Comparison of ENCODE assay signal across 17 mouse cellular contexts in genomic region chr3:155246628-155247027, GRCm38 (mm10).
DNase-seq lines count a peak whose midpoint lies in the region; ATAC-seq and TF ChIP-seq lines count a peak whose summit lies in the region.
"Had no signal": no experiment of that assay in that cellular context is flagged by ENCODE, and none has a peak within 500 bp of the region (broad histone marks: within the 10 kb centered on the region; RNA-seq: fewer than 3 reads in every experiment).

No protein-coding gene starts in this region.

- no peak for TF ChIP-seq POLR2A in MEL (IDR thresholded peaks at IDR 0.05; ENCODE audit: control insufficient read depth in 1 of 2, insufficient read depth in 1 of 2, low read depth in 1 of 2, low read length in 2 of 2, poor library complexity in 1 of 2)

- H3K4me3 ChIP-seq in heart, embryonic 14.5 days (ENCODE audit: control insufficient read depth in 1 of 2, insufficient read depth in 1 of 2, low read depth in 1 of 2, low read length in 2 of 2), result no peak overlapping the region
- no peak overlapping the region for H3K4me3 ChIP-seq in MEL (ENCODE audit: control insufficient read depth in 1 of 2, insufficient read depth in 1 of 2, low read depth in 2 of 2, low read length in 2 of 2)
- H3K4me3 ChIP-seq: hindbrain, embryonic 12.5 days had no signal

- no peaks in the 10 kb centered on the region for H3K36me3 ChIP-seq in heart, embryonic 14.5 days (ENCODE audit: control insufficient read depth, insufficient read depth, low read length)
- H3K36me3 ChIP-seq in MEL (ENCODE audit: control insufficient read depth in 1 of 2, insufficient read depth in 2 of 2, low read length in 2 of 2), result no peaks in the 10 kb centered on the region; a peak in 1 of 4 replicates
- H3K36me3 ChIP-seq: hindbrain, embryonic 12.5 days had no signal

- 0 out of 4 replicates have a peak, but pooled peaks cover 0 to 2% of the 10 kb centered on the region in 2 experiments for H3K4me1 ChIP-seq in heart, embryonic 14.5 days (ENCODE audit: control insufficient read depth in 2 of 2, insufficient read depth in 2 of 2, low read length in 2 of 2)
- H3K4me1 ChIP-seq in MEL (ENCODE audit: control insufficient read depth in 1 of 2, insufficient read depth in 2 of 2, low read length in 2 of 2), result peaks cover 0 to 7% of the 10 kb centered on the region in 2 experiments; a peak in 1 of 4 replicates
- H3K4me1 ChIP-seq: hindbrain, embryonic 12.5 days had no signal

- 73% methylated on average over 1 of the region's 1 CpGs for WGBS in heart, embryonic 14.5 days

- intact Hi-C loops in heart, postnatal 36 days (cut with DNase I), result no loop called here

- no peaks in the 10 kb centered on the region for H3K27me3 ChIP-seq in heart, embryonic 14.5 days (ENCODE audit: control insufficient read depth, insufficient read depth, low read length)
- H3K27me3 ChIP-seq in MEL (ENCODE audit: control insufficient read depth in 1 of 2, insufficient read depth in 2 of 2, low read length in 2 of 2), result no peaks in the 10 kb centered on the region
- H3K27me3 ChIP-seq: hindbrain, embryonic 12.5 days had no signal

- DNase-seq in heart, postnatal 36 days, result no peak
- DNase-seq in heart, postnatal 4 days, result peak; percentile 9
- DNase-seq in heart, adult 18-20 months, result no peak
- peak; percentile 2 for DNase-seq in kidney, postnatal 14 days
- DNase-seq in kidney, adult 8-10 months, result no peak
- DNase-seq in MEL (ENCODE audit: low read depth, low spot score), result peak; percentile 27
- DNase-seq: adrenal gland, adult 8-10 months; adrenal gland, postnatal 36 days; cerebellum, adult 2 months; cerebellum, postnatal 10 days; gastrocnemius, postnatal 10 days; kidney, adult 9 months had no signal

- TF ChIP-seq CTCF in MEL (IDR thresholded peaks at IDR 0.05 in 2 of 3, conservative IDR thresholded peaks at IDR 0.05 in 1 of 3; ENCODE audit: control insufficient read depth in 1 of 3, insufficient read depth in 1 of 3, low read depth in 2 of 3, low read length in 3 of 3, poor library complexity in 1 of 3, severe bottlenecking in 1 of 3), result no peak

- TF ChIP-seq RAD21 in MEL (IDR thresholded peaks at IDR 0.05; ENCODE audit: low read depth, low read length), result no peak

- no peaks in the 10 kb centered on the region for H3K79me2 ChIP-seq in MEL (ENCODE audit: control insufficient read depth, insufficient read depth, low read length, poor library complexity)

- peak; percentile 22 to 66; a peak in 2 of 4 replicates for TF ChIP-seq EP300 in MEL (IDR thresholded peaks at IDR 0.05; ENCODE audit: low read depth in 1 of 2, low read length in 2 of 2)

- peak; percentile 73; the same call in 1 of the 2 replicates for ATAC-seq in heart, embryonic 14.5 days (ENCODE audit: insufficient number of reproducible peaks, insufficient read depth, low FRiP score, low read depth)
- ATAC-seq: forebrain, embryonic 16.5 days; intestine, embryonic 16.5 days had no signal

- H3K27ac ChIP-seq in heart, embryonic 14.5 days (replicated peaks in 1 of 2; ENCODE audit: control insufficient read depth in 1 of 2, insufficient read depth in 1 of 2, low read depth in 2 of 2, low read length in 2 of 2), result no peak overlapping the region
- no peak overlapping the region for H3K27ac ChIP-seq in MEL (ENCODE audit: control insufficient read depth, low read depth, low read length)
- H3K27ac ChIP-seq: hindbrain, embryonic 12.5 days had no signal

- peaks cover 4% of the 10 kb centered on the region; the same call in 1 of the 2 replicates for H3K9me3 ChIP-seq in heart, embryonic 14.5 days (ENCODE audit: control insufficient read depth, low read length)
- no peaks in the 10 kb centered on the region for H3K9me3 ChIP-seq in MEL (replicated peaks; ENCODE audit: insufficient read depth, low read length)
- H3K9me3 ChIP-seq: hindbrain, embryonic 12.5 days had no signal

- H3K9ac ChIP-seq in heart, embryonic 14.5 days (ENCODE audit: low read length), result no peak overlapping the region
- H3K9ac ChIP-seq in MEL (ENCODE audit: control insufficient read depth, low read depth, low read length, poor library complexity, severe bottlenecking), result no peak overlapping the region
- H3K9ac ChIP-seq: hindbrain, embryonic 12.5 days had no signal

- H3K4me2 ChIP-seq in heart, embryonic 14.5 days (ENCODE audit: low read length), result no peak overlapping the region
- H3K4me2 ChIP-seq: heart, embryonic 11.5 days; hindbrain, embryonic 12.5 days had no signal

TF ChIP-seq in MEL, 35 proteins besides CTCF, POLR2A, EP300 and RAD21:
- 0 out of 2 replicates have a peak, but pooled peaks have one; percentile 38 for TF ChIP-seq GATA1 (IDR thresholded peaks at IDR 0.05; ENCODE audit: low read depth, low read length)
- peak; percentile 81 for TF ChIP-seq TCF12 (IDR thresholded peaks at IDR 0.05; ENCODE audit: low read depth, low read length)
- TF ChIP-seq ETS1 (IDR thresholded peaks at IDR 0.05; ENCODE audit: low read depth, low read length), result peak; percentile 77
- TF ChIP-seq ZNF384 (IDR thresholded peaks at IDR 0.05; ENCODE audit: low read depth, low read length), result no peak
- no peak for TF ChIP-seq HCFC1 (IDR thresholded peaks at IDR 0.05; ENCODE audit: low read depth, low read length)
- TF ChIP-seq MYB (IDR thresholded peaks at IDR 0.05; ENCODE audit: low read depth, low read length), result no peak

Comparison
In these comparisons a context has a peak if more than half of its experiments do, and no peak if none do; other contexts are left out.
1. DNase-seq: peak in heart, postnatal 4 days (single experiment), kidney, postnatal 14 days (single experiment) and MEL (single experiment); none in heart, postnatal 36 days (0 of 2), heart, adult 18-20 months (0 of 2) and kidney, adult 8-10 months (0 of 2).